Mouse (Mus musculus): Measurements from ENCODE around the gene Gm5105. TPM values are rescaled to one million over a fixed set of nuclear protein-coding genes. Genes with fewer than 3 reads are reported as not detected.
A peak's percentile ranks its signal among the peaks of the same experiment; 100 is the strongest.

Gene Gm5105
- polyA plus RNA-seq, 1 experiment from 2014 or later, result not detected

DNA sequence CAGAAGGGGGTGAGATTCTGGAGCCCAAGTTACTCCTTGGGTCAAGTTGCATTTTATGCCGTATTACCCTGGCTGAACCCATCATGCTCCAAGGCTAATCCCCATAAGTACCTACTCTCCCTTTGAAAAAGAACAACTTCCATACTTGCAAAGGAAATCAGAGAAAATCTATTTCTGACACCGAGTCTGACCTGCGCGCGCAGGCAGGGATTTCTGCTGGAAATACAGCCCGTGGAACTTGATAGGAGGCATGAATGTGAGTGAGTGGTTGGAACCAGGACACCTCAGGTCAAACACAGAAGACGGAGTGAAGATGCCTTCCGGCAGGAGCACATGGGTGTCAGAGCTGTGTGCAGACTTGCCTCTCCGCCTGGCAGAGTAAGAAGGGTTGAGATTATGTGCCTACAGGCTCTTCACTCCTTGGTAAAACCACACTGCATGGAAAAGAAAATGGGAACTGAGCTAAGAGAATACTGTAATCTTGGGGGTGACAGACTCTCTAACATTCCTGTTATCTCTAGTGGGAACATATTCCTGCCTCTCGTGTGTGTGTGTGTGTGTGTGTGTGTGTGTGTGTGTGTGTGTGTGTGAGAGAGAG lies 4.4 kb upstream of the Gm5105 start:
- Histone ChIP-seq H3K4me2 (no peak overlapping the region), H3K9ac (ENCODE audit: low read length) (no peak overlapping the region), H3K9me3 (ENCODE audit: control insufficient read depth, low read length) (no peaks in the 10 kb centered on the region), H3K4me3 (ENCODE audit: low read depth, low read length) (no peak overlapping the region), H3K36me3 (ENCODE audit: control insufficient read depth, insufficient read depth, low read length) (no peaks in the 10 kb centered on the region), H3K4me1 (ENCODE audit: control insufficient read depth, insufficient read depth, low read length) (peaks cover 3% of the 10 kb centered on the region; the same call in 1 of the 2 replicates), H3K27ac (ENCODE audit: low read depth, low read length) (no peak overlapping the region), H3K27me3 (ENCODE audit: control insufficient read depth, insufficient read depth, low read length) (no peaks in the 10 kb centered on the region)
- peak; percentile 54 for DNase-seq (ENCODE audit: low spot score, missing footprints)
- ATAC-seq (ENCODE audit: low FRiP score), result no peak
- 86% methylated on average over 10 of the region's 10 CpGs for WGBS

DNA sequence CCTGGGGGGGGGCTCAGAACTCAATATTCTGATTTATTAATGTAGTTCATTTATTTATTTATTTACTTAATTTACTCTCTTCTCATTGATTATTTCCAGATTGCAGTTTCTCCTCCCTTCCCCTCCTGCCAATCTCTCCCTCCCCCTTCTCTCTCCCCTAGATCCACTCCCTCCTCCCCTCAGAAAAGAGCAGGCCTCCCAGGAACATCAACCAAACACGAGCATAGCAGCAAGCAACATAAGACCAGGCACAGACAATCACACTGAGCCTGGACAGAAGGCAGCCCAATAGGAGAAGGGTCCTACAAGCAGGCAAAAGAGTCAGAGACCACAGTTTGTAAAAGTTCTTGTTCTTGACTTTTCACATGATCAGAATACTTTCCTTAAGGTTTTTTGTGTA lies 3.8 kb upstream of the Gm5105 start:
- Histone ChIP-seq H3K9ac (ENCODE audit: low read length) (no peak overlapping the region), H3K4me1 (ENCODE audit: control insufficient read depth, insufficient read depth, low read length) (peaks cover 3% of the 10 kb centered on the region; the same call in 1 of the 2 replicates), H3K9me3 (ENCODE audit: control insufficient read depth, low read length) (no peaks in the 10 kb centered on the region), H3K4me2 (no peak overlapping the region), H3K36me3 (ENCODE audit: control insufficient read depth, insufficient read depth, low read length) (no peaks in the 10 kb centered on the region), H3K4me3 (ENCODE audit: low read depth, low read length) (no peak overlapping the region), H3K27ac (ENCODE audit: low read depth, low read length) (no peak overlapping the region), H3K27me3 (ENCODE audit: control insufficient read depth, insufficient read depth, low read length) (no peaks in the 10 kb centered on the region)
- DNase-seq (ENCODE audit: low spot score, missing footprints) (peak; percentile 81), ATAC-seq (ENCODE audit: low FRiP score) (no peak)
- WGBS, result 11% methylated on average over 1 of the region's 1 CpGs

DNA sequence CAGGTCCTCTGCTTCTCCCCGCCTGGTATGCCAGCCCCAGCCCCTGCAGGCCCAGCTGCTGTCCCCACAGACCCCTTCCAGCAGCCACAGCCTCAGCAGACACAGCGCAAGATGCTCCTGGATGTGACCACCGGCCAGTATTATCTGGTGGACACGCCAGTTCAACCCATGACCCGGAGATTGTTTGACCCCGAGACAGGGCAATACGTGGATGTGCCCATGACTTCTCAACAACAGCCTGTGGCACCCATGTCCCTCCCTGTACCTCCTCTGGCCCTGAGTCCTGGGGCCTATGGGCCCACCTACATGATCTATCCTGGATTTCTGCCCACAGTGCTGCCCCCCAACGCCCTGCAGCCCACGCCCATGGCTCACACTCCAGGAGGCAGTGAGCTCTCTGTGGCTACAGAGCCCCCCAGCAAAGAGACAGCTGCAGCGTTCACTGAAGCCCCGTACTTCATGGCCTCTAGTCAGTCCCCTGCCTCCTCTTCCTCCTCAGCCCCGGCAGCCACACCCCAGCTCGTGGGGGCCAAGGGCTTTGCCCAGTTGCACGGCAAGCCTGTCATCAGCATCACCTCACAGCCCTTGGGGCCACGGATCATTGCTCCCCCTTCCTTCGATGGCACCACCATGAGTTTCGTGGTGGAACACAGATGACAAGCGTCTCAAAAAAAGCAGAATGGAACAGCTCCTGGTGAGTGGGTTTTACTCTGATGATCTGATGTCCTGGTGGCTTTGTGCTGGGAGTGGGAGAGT lies 2.7 kb upstream of the Gm5105 start:
- Histone ChIP-seq H3K9me3 (ENCODE audit: control insufficient read depth, low read length) (no peaks in the 10 kb centered on the region), H3K27me3 (ENCODE audit: control insufficient read depth, insufficient read depth, low read length) (no peaks in the 10 kb centered on the region), H3K36me3 (ENCODE audit: control insufficient read depth, insufficient read depth, low read length) (no peaks in the 10 kb centered on the region), H3K27ac (ENCODE audit: low read depth, low read length) (no peak overlapping the region), H3K4me2 (no peak overlapping the region), H3K9ac (ENCODE audit: low read length) (no peak overlapping the region), H3K4me3 (ENCODE audit: low read depth, low read length) (no peak overlapping the region), H3K4me1 (ENCODE audit: control insufficient read depth, insufficient read depth, low read length) (peaks cover 3% of the 10 kb centered on the region; the same call in 1 of the 2 replicates)
- ATAC-seq (ENCODE audit: low FRiP score) (no peak), DNase-seq (ENCODE audit: low spot score, missing footprints) (peak; percentile 70)
- 71% methylated on average over 18 of the region's 18 CpGs for WGBS

DNA sequence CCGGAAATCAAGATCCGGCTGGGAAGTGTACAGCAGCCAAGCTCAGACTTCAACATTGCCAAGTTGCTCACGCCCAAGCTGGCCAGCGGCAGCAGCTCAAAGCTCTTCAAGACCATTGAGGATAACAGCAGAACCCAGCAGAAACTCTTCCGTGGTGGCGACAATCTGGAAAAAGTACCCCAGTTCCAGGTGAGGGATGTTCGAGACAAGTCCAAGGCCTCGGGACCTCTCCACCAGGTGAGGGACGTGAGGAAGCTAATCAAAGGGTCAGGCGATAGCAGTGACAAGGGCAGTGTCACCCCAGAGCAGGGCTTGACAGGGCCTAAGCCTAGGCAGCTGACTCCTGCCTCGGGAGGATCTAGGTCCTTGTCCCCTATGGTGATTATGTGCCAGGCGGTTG lies 915 bp upstream of the Gm5105 start:
- peak; percentile 53 for DNase-seq (ENCODE audit: low spot score, missing footprints)
- ATAC-seq (ENCODE audit: low FRiP score), result no peak
- Histone ChIP-seq H3K4me3 (ENCODE audit: low read depth, low read length) (no peak overlapping the region), H3K4me2 (no peak overlapping the region), H3K36me3 (ENCODE audit: control insufficient read depth, insufficient read depth, low read length) (no peaks in the 10 kb centered on the region), H3K27me3 (ENCODE audit: control insufficient read depth, insufficient read depth, low read length) (no peaks in the 10 kb centered on the region), H3K4me1 (ENCODE audit: control insufficient read depth, insufficient read depth, low read length) (peaks cover 3% of the 10 kb centered on the region; the same call in 1 of the 2 replicates), H3K9ac (ENCODE audit: low read length) (no peak overlapping the region), H3K27ac (ENCODE audit: low read depth, low read length) (no peak overlapping the region), H3K9me3 (ENCODE audit: control insufficient read depth, low read length) (no peaks in the 10 kb centered on the region)
- 95% methylated on average over 12 of the region's 12 CpGs for WGBS

DNA sequence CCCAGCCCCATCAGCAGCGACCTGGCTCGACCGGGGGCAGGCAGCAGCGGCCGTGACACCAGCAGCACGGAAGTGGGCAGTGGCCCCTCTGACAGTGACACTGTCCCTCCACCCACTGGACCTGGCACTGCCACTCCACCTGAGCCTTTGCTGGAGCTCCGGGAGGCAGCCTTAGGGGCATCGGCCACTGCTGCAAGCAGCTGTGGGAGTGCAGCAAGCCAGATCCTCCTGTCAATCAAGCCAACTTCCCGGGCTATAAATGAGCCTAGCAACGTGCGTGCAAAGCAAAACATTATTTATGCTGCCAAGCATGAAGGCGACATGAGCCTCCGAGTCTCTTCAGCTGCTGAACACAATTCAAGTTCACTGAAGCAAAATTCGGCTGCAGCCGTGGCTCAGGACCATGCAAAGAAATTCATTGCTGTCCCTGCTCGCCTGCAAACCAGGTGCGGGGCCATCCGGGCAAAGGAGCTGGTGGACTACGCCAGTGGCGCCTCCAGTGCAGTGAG lies 786 bp downstream of the Gm5105 start:
- Histone ChIP-seq H3K9ac (ENCODE audit: low read length) (no peak overlapping the region), H3K4me1 (ENCODE audit: control insufficient read depth, insufficient read depth, low read length) (peaks cover 3% of the 10 kb centered on the region; the same call in 1 of the 2 replicates), H3K9me3 (ENCODE audit: control insufficient read depth, low read length) (no peaks in the 10 kb centered on the region), H3K36me3 (ENCODE audit: control insufficient read depth, insufficient read depth, low read length) (no peaks in the 10 kb centered on the region), H3K27me3 (ENCODE audit: control insufficient read depth, insufficient read depth, low read length) (no peaks in the 10 kb centered on the region), H3K4me2 (no peak overlapping the region), H3K27ac (ENCODE audit: low read depth, low read length) (no peak overlapping the region), H3K4me3 (ENCODE audit: low read depth, low read length) (no peak overlapping the region)
- 79% methylated on average over 20 of the region's 20 CpGs for WGBS
- ATAC-seq (ENCODE audit: low FRiP score) (no peak; the same call in 1 of the 2 replicates), DNase-seq (ENCODE audit: low spot score, missing footprints) (peak; percentile 79)

DNA sequence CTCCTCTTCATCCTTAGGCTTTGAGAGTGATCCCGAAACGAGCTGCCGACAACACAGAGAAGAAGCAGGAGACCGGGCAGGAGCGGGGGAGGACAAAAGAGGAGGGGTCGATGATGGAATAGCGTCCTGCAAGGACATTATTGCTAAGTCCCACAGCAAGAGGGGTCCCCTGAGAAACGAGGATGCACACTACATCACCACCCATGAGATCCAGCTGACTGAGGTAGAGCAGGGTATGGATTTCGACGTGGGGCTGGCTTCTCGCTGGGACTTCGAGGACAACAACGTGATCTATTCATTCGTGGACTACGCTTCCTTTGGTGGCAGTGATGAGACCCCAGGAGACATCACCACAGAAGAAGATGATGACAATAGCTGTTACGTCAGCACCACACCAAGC lies 1.3 kb downstream of the Gm5105 start:
- Histone ChIP-seq H3K9ac (ENCODE audit: low read length) (no peak overlapping the region), H3K4me3 (ENCODE audit: low read depth, low read length) (no peak overlapping the region), H3K4me1 (ENCODE audit: control insufficient read depth, insufficient read depth, low read length) (peaks cover 3% of the 10 kb centered on the region; the same call in 1 of the 2 replicates), H3K27me3 (ENCODE audit: control insufficient read depth, insufficient read depth, low read length) (no peaks in the 10 kb centered on the region), H3K27ac (ENCODE audit: low read depth, low read length) (no peak overlapping the region), H3K4me2 (no peak overlapping the region), H3K9me3 (ENCODE audit: control insufficient read depth, low read length) (no peaks in the 10 kb centered on the region), H3K36me3 (ENCODE audit: control insufficient read depth, insufficient read depth, low read length) (no peaks in the 10 kb centered on the region)
- WGBS, result 88% methylated on average over 16 of the region's 16 CpGs
- DNase-seq (ENCODE audit: low spot score, missing footprints) (peak; percentile 60), ATAC-seq (ENCODE audit: low FRiP score) (0 out of 2 replicates have a peak, but pooled peaks have one; percentile 1)

DNA sequence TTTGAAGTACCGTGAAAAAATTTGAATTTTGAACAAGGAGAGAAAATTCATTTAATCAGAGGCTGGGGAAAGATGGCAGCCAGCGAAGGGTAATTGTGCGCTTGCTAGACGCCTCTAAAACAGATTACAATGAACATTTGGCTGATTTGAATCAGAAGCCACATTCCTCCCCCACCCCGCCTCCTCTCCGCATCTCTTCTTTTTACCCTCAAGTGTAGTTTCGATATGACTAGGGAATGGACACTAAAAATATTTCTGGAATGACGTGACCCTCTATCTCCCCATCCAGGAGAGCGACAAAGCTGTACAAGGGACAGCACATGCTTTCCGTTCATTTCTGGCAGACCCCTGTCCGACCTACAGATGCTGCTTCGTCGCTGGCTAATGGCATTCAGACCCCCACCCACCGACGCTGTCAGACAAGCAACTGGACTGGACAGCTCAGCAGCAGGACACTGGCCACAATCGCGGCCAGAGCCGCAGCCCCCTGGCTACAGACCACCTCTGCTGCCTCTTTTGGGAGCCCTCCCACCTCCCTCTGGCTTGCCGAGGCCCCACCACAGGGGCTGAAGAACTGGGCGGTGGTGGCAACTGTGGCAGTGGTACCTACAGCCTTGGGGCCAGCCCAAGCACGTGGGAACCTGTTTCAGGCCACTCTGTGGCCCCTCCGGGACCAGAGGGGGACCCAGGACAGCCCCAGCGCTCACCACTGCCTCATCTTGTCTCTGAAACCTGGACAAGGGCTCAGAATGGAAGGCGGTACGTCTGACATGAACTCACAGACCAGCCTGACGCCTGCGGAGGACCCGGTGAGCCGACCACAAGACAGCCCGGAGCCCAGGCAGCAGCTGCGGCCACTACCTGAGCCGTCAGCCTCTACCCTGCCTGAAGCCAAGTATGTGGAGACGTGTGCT lies 2.2 kb downstream of the Gm5105 start, which contains the start of gene 1110002E22Rik:
Gene 1110002E22Rik (plus strand): TSS at position 321 of the 914 bp plus-strand sequence.
- DNase-seq (ENCODE audit: low spot score, missing footprints) (peak; percentile 75), ATAC-seq (ENCODE audit: low FRiP score) (peak; percentile 39)
- no peaks in the 10 kb centered on the region for H3K36me3 ChIP-seq (ENCODE audit: control insufficient read depth, insufficient read depth, low read length)
- 78% methylated on average over 33 of the region's 33 CpGs for WGBS
- no peaks in the 10 kb centered on the region for H3K9me3 ChIP-seq (ENCODE audit: control insufficient read depth, low read length)
- no peak within 1 kb of the TSS for H3K4me2 ChIP-seq
- no peaks in the 10 kb centered on the region for H3K4me1 ChIP-seq (ENCODE audit: control insufficient read depth, insufficient read depth, low read length)
- no peak within 1 kb of the TSS for H3K4me3 ChIP-seq (ENCODE audit: low read depth, low read length)
- H3K27me3 ChIP-seq (ENCODE audit: control insufficient read depth, insufficient read depth, low read length), result no peaks in the 10 kb centered on the region
- no peak within 1 kb of the TSS for H3K27ac ChIP-seq (ENCODE audit: low read depth, low read length)
- H3K9ac ChIP-seq (ENCODE audit: low read length), result no peak within 1 kb of the TSS

DNA sequence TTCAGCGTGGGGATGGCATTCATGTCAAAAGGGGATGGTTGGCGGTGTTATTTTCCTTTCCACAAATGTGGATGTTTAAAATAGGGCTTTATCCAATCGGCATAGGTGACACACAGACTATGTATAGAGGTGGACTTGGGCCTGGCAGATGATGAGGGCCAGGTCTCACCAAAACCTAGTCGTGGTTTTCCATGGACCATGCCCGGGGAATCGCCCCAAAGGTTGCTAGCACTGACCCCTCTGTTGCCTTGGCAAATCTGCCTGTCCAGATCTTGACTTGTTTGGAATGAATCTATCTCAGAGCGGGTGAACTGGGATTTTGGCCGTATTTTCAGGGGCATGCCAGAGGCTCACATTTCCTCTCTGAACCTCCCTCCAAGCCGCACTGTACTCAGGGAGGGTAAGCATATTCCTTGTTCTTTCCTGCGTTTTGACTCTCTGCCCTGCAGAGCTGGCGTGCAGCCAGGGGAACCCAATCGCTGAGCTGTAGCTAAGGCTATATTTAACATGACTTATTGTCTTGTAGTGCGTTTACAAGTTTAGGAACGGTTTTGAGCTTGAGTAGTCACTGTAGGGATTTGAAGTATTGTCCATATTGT lies 3.4 kb downstream of the Gm5105 start:
- Histone ChIP-seq H3K4me3 (ENCODE audit: low read depth, low read length) (no peak overlapping the region), H3K4me2 (no peak overlapping the region), H3K27me3 (ENCODE audit: control insufficient read depth, insufficient read depth, low read length) (no peaks in the 10 kb centered on the region), H3K36me3 (ENCODE audit: control insufficient read depth, insufficient read depth, low read length) (no peaks in the 10 kb centered on the region), H3K27ac (ENCODE audit: low read depth, low read length) (no peak overlapping the region), H3K9me3 (ENCODE audit: control insufficient read depth, low read length) (no peaks in the 10 kb centered on the region), H3K4me1 (ENCODE audit: control insufficient read depth, insufficient read depth, low read length) (no peaks in the 10 kb centered on the region), H3K9ac (ENCODE audit: low read length) (no peak overlapping the region)
- DNase-seq (ENCODE audit: low spot score, missing footprints) (peak; percentile 66), ATAC-seq (ENCODE audit: low FRiP score) (no peak)
- 79% methylated on average over 14 of the region's 14 CpGs for WGBS
